8 mouse cellular contexts compared by ENCODE assay signal in the genomic region with DNA sequence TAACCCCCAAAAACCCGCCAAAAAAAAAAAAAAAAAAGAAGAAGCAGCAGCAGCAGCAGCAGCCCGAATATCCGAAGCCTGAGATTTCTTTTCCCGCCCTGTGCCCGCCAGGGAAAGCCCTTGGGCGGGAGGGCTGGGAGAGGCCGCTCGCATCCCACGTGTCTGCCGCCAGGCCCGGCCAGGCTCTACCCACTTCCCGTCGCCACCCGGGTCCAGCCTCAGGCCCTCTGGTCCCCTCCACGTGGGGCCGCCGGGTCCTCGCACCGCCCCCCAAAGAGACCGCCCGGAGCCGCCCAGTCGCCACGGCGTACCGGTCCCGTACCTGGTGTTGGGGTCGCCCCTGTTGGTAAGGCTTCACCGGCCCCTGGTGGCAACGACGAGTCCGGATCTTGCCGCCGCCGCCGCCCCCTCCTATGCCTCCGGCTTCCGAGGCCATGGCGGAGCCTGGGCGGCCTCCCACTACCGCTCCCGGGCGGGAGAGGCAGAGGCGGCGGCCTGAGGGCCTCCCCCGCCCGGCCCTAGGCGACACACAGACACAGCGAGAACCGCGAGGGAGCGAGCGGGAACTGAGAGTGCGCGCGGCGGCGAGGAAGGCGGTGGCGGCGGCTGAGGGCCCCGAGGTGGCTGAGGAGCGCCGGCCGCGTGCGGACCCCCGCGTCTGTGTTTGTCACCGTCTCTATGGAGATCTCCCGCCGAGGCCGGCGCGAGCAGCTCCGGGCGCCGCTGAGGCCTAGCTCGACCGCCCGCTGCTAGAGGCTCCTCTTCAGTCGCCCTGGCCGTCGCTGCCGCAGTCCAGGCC. TPM values are rescaled to one million over a fixed set of nuclear protein-coding genes. Genes with fewer than 3 reads are reported as not detected.
DNase-seq lines count a peak whose midpoint lies in the region; ATAC-seq lines count a peak whose summit lies in the region.

No protein-coding gene starts in this region.

- H3K4me2 ChIP-seq in kidney, embryonic 15.5 days: peak overlapping the region; percentile 74
- H3K4me2 ChIP-seq in liver, embryonic 15.5 days: peak overlapping the region; percentile 77
- peak overlapping the region; percentile 56 for H3K4me2 ChIP-seq in stomach, embryonic 16.5 days (ENCODE audit: low read depth, low read length)

- peaks cover 16% of the 10 kb centered on the region for H3K4me1 ChIP-seq in heart, embryonic 10.5 days
- H3K4me1 ChIP-seq in kidney, embryonic 15.5 days: peaks cover 18% of the 10 kb centered on the region
- H3K4me1 ChIP-seq in liver, embryonic 15.5 days (replicated peaks): peaks cover 32% of the 10 kb centered on the region
- peaks cover 14% of the 10 kb centered on the region for H3K4me1 ChIP-seq in stomach, embryonic 16.5 days (ENCODE audit: control insufficient read depth, insufficient read depth, low read length)

- peak overlapping the region; percentile 96 for H3K4me3 ChIP-seq in heart, embryonic 10.5 days
- peak overlapping the region; percentile 99 for H3K4me3 ChIP-seq in kidney, embryonic 15.5 days (replicated peaks)
- H3K4me3 ChIP-seq in liver, embryonic 15.5 days (replicated peaks): peak overlapping the region; percentile 100
- H3K4me3 ChIP-seq in stomach, embryonic 16.5 days (replicated peaks; ENCODE audit: low read length): peak overlapping the region; percentile 97

- no peaks in the 10 kb centered on the region for H3K36me3 ChIP-seq in heart, embryonic 10.5 days
- H3K36me3 ChIP-seq in kidney, embryonic 15.5 days: no peaks in the 10 kb centered on the region
- no peaks in the 10 kb centered on the region for H3K36me3 ChIP-seq in liver, embryonic 15.5 days (replicated peaks)
- H3K36me3 ChIP-seq in stomach, embryonic 16.5 days (ENCODE audit: control insufficient read depth, insufficient read depth, low read length): no peaks in the 10 kb centered on the region

- H3K27ac ChIP-seq in heart, embryonic 10.5 days: peak overlapping the region; percentile 98
- H3K27ac ChIP-seq in kidney, embryonic 15.5 days: peak overlapping the region; percentile 99
- peak overlapping the region; percentile 99 for H3K27ac ChIP-seq in liver, embryonic 15.5 days (replicated peaks)
- peak overlapping the region; percentile 97 for H3K27ac ChIP-seq in stomach, embryonic 16.5 days (ENCODE audit: low read length)

- DNase-seq in 3T3-L1 (ENCODE audit: low read depth, low spot score): peak; percentile 67
- DNase-seq in adipocyte (ENCODE audit: low spot score): peak; percentile 59
- peak; percentile 88 for DNase-seq in heart, embryonic 10.5 days (ENCODE audit: low spot score)
- DNase-seq in natural killer cell, adult 2 months (ENCODE audit: low spot score in 2 of 2): peak; percentile 54 to 67

- H3K27me3 ChIP-seq in heart, embryonic 10.5 days (ENCODE audit: insufficient read depth, poor library complexity, severe bottlenecking): no peaks in the 10 kb centered on the region
- H3K27me3 ChIP-seq in kidney, embryonic 15.5 days: no peaks in the 10 kb centered on the region
- H3K27me3 ChIP-seq in liver, embryonic 15.5 days: no peaks in the 10 kb centered on the region
- no peaks in the 10 kb centered on the region for H3K27me3 ChIP-seq in stomach, embryonic 16.5 days (ENCODE audit: control insufficient read depth, insufficient read depth, low read length)

- peak overlapping the region; percentile 98 for H3K9ac ChIP-seq in kidney, embryonic 15.5 days
- H3K9ac ChIP-seq in liver, embryonic 15.5 days: peak overlapping the region; percentile 97
- H3K9ac ChIP-seq in stomach, embryonic 16.5 days (ENCODE audit: low read length): peak overlapping the region; percentile 96

- peak; percentile 24 for ATAC-seq in erythroblast, adult 5-6 weeks (replicated peaks; ENCODE audit: low FRiP score, poor library complexity, severe bottlenecking)
- peak; percentile 88 for ATAC-seq in kidney, embryonic 15.5 days (replicated peaks; ENCODE audit: low FRiP score)
- ATAC-seq in liver, embryonic 15.5 days (ENCODE audit: insufficient read depth): peak; percentile 68
- ATAC-seq in stomach, embryonic 16.5 days (ENCODE audit: insufficient read depth, low FRiP score): peak; percentile 85

- no peaks in the 10 kb centered on the region for H3K9me3 ChIP-seq in heart, embryonic 10.5 days
- no peaks in the 10 kb centered on the region for H3K9me3 ChIP-seq in kidney, embryonic 15.5 days (replicated peaks)
- H3K9me3 ChIP-seq in liver, embryonic 15.5 days (replicated peaks): no peaks in the 10 kb centered on the region
- H3K9me3 ChIP-seq in stomach, embryonic 16.5 days (replicated peaks; ENCODE audit: control insufficient read depth, low read length): no peaks in the 10 kb centered on the region

- under 1% methylated on average over 84 of the region's 85 CpGs for WGBS in heart, embryonic 10.5 days
- WGBS in kidney, embryonic 15.5 days: under 1% methylated on average over 79 of the region's 85 CpGs
- under 1% methylated on average over 82 of the region's 85 CpGs for WGBS in liver, embryonic 15.5 days (ENCODE audit: insufficient replicate concordance)
- under 1% methylated on average over 85 of the region's 85 CpGs for whole genome bisulfite sequencing in stomach, embryonic 16.5 days

RNA-seq across cellular contexts. Expression of gene Nup153, which starts 0.5 kb away (rescaled TPM):
- total RNA-seq in erythroblast, adult 5-6 weeks (2015; ENCODE audit: low replicate concordance): 67.2 and 84.4 TPM in 2 replicates
- 93.8 and 132 TPM in 2 replicates for total RNA-seq in erythroblast, adult 5-6 weeks (2017; ENCODE audit: low replicate concordance)
- 20.0 and 31.0 TPM in 2 replicates for polyA plus RNA-seq in heart, embryonic 10.5 days (2016; fragmentation: Nextera tagmentation; extraction: Ambion mirVana)
- 24.9 and 27.8 TPM in 2 replicates for polyA plus RNA-seq in kidney, embryonic 15.5 days (2015; fragmentation: Nextera tagmentation; extraction: Ambion mirVana)
- polyA plus RNA-seq in liver, embryonic 15.5 days (2015; fragmentation: Nextera tagmentation; extraction: Ambion mirVana): 16.5 and 17.2 TPM in 2 replicates
- polyA plus RNA-seq in stomach, embryonic 16.5 days (2015; fragmentation: Nextera tagmentation; extraction: Ambion mirVana): 16.9 and 18.5 TPM in 2 replicates

RNA-seq across cellular contexts. Expression of gene Fam8a1, which starts 57.9 kb away (rescaled TPM):
- 9.2 and 10.2 TPM in 2 replicates for total RNA-seq in erythroblast, adult 5-6 weeks (2015; ENCODE audit: low replicate concordance)
- 8.9 TPM in 2 replicates for total RNA-seq in erythroblast, adult 5-6 weeks (2017; ENCODE audit: low replicate concordance)
- 8.3 and 11.6 TPM in 2 replicates for polyA plus RNA-seq in heart, embryonic 10.5 days (2016; fragmentation: Nextera tagmentation; extraction: Ambion mirVana)
- 10.6 and 12.2 TPM in 2 replicates for polyA plus RNA-seq in kidney, embryonic 15.5 days (2015; fragmentation: Nextera tagmentation; extraction: Ambion mirVana)
- 2.8 and 3.0 TPM in 2 replicates for polyA plus RNA-seq in liver, embryonic 15.5 days (2015; fragmentation: Nextera tagmentation; extraction: Ambion mirVana)
- 6.2 and 7.4 TPM in 2 replicates for polyA plus RNA-seq in stomach, embryonic 16.5 days (2015; fragmentation: Nextera tagmentation; extraction: Ambion mirVana)

Comparison
In these comparisons a context has a peak if more than half of its experiments do, and no peak if none do; other contexts are left out.
1. Peak in every context shown above with its lines: DNase-seq, ATAC-seq, H3K4me3 ChIP-seq and H3K27ac ChIP-seq.
2. ATAC-seq: peak in every context shown above with its lines; median percentile 88 in kidney, embryonic 15.5 days; 85 in stomach, embryonic 16.5 days; 68 in liver, embryonic 15.5 days; 24 in erythroblast, adult 5-6 weeks.